Mouse (Mus musculus) layer of hippocampus, adult 9-10 months (tissue): ENCODE results near the gene Mgst1.

Experiments
- DNase-seq: peaks from one replicate; pipeline ENCODE4 v3.0.0; 2022; ENCODE audit warnings: low spot score

Mgst1 gene

DNA sequence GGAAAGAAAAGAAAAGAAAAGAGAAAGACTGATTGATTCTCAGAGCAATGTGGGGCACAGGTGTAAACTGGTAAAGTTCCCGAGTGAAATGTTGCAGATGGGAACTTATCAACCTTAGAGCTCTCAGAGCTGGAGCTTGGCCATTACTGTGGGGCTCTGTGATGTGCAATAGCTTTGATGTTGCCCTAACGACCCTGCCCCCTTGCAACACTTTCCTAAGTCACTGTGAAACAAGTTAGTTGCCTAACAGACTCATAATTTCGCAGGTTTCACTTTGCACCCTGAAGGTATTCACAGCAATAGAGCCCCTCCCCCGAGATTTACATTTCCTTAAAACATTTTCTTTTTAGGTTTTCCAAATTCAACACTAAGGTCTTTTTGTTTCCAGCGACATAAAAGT is at the start of gene Mgst1:
Gene Mgst1 (plus strand): TSS at position 387 of the 400 bp plus-strand sequence.
- no peak for DNase-seq

- no peak for DNase-seq
Measured at GRCm38 (mm10) chr6:138092432-138092831, 47.7 kb upstream of the Mgst1 start.

GRCm38 (mm10) chr6:138095060-138095459 is 45.1 kb upstream of the Mgst1 start:
- no peak for DNase-seq

DNA sequence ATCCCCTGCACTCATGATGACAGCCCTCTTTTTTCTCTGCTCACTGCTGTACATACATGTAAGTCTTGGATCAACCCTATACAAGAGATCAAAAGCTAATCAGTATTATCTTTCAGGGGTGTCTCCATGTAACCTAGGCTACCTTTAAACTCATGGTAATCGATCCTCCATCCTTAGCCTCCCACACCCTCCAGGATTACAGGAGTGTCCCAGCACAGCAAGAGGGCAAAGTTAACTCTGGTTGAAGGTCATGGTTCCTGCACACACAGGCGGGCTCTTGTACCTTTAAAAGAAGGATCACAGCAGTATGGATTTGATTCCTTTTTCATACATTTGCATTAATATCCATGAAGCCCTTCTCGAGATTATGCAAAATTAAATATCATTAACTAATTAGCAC is 40.5 kb upstream of the Mgst1 start:
- DNase-seq = no peak

GRCm38 (mm10) chr6:138101843-138102242 is 38.3 kb upstream of the Mgst1 start:
- no peak for DNase-seq

- no peak for DNase-seq
Measured at GRCm38 (mm10) chr6:138102940-138103339, 37.2 kb upstream of the Mgst1 start.

DNA sequence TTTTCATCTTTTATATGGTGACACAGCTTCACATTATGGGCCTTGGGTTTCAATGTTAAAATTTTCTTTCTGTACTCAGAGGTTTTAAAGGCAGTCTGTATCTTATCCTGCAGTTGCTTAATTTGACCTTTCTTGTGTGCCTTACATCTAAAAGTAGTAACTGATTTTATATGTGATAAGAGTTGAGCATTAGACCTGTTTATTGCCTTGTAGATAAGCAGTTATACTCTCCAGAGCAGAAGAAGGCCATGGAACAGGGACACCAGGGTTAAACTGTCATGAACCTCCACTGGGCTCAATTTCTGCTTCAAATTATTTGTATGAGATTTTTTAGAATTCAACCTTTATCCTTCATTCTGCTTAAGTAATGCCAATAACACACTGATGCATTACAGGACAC is 35.6 kb upstream of the Mgst1 start:
- no peak for DNase-seq

DNA sequence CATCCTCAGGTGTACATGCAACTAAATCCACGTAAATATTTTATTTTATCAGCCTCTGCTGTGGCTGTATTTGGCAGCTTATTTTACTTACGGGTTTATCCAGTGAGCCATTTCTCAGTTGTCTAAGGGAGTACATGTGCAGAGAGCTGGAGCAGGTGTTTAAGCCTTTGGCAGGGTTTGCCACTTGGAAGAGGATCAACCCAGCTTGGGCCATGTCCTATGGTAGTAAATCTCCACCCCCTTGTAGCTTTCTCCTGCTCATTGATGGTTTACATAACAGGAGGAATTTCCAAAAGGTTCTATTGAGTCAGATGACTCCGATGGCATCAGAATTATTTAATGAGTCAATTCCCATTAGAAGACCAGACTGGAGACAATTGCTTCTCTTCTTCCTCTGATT is 22.6 kb upstream of the Mgst1 start:
- DNase-seq = no peak

- DNase-seq = no peak
Measured at GRCm38 (mm10) chr6:138128392-138129335, 11.5 kb upstream of the Mgst1 start.

GRCm38 (mm10) chr6:138130541-138130940 is 9.6 kb upstream of the Mgst1 start:
- no peak for DNase-seq

- no peak for DNase-seq
Measured at GRCm38 (mm10) chr6:138140336-138140735, 220 bp downstream of the Mgst1 start.

- DNase-seq = no peak
Measured at GRCm38 (mm10) chr6:138141111-138141592, 1.0 kb downstream of the Mgst1 start.

GRCm38 (mm10) chr6:138142604-138143003 is 2.5 kb downstream of the Mgst1 start:
- DNase-seq = no peak

DNA sequence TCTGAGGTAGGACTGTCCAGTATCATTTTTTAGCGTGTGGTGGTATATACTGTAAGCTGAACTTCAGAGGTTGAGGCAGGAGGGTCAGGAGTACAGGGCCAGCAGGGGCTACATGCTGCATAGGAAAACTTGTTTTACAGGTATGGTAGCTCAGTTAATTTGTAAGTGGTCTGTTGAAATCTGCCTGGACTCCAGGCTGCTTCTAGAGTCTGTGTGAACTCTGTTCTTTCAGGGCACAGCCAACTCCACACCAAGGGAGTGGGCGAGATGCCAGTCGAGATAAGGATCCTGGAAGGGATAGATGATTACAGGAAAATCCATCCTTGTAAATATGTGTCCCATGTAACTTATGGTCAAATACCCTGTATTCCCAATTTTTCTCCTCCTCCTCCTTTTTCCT is 3.3 kb downstream of the Mgst1 start:
- no peak for DNase-seq

- peak; percentile 65 for DNase-seq
Measured at GRCm38 (mm10) chr6:138153111-138153510, 13.0 kb downstream of the Mgst1 start.

GRCm38 (mm10) chr6:138163920-138164319 is 23.8 kb downstream of the Mgst1 start:
- DNase-seq = no peak

- peak; percentile 17 for DNase-seq
Measured at GRCm38 (mm10) chr6:138171480-138172224, 31.5 kb downstream of the Mgst1 start.
